Mouse (Mus musculus) intestine, embryonic 14.5 days (tissue): ENCODE results near the gene Jak1. TPM values are rescaled to one million over a fixed set of nuclear protein-coding genes. Genes with fewer than 3 reads are reported as not detected.

ENCODE experiments used
- ATAC-seq: fragments of 200-750 bp; cut with Nextera tagmentation; replicated peaks from 2 replicates; pipeline ENCODE4 v1.8.0; 2017; ENCODE audit warnings: low read depth, moderate number of reproducible peaks, moderate TSS enrichment, moderate library complexity; ENCODE audit not compliant: low FRiP score, low TSS enrichment
- DNase-seq: peaks from one replicate; pipeline ENCODE4 v3.0.0-alpha.2; 2018; ENCODE audit warnings: low spot score
- H3K27ac ChIP-seq: fragments of 300-500 bp; sonication (generic); 2 replicates; pipeline ENCODE4 v1.5.1; 2014; ENCODE audit warnings: low read depth, mild to moderate bottlenecking, control low read depth
- H3K27me3 ChIP-seq: fragments of 300-500 bp; sonication (generic); replicated peaks from 2 replicates; pipeline ENCODE4 v1.6.1; 2014; ENCODE audit warnings: low read length, control low read depth; ENCODE audit not compliant: control insufficient read depth, insufficient read depth
- H3K36me3 ChIP-seq: fragments of 300-500 bp; sonication (generic); 2 replicates; pipeline ENCODE4 v1.6.1; 2014; ENCODE audit warnings: low read length, control low read depth; ENCODE audit not compliant: control insufficient read depth, insufficient read depth
- H3K4me1 ChIP-seq: fragments of 300-500 bp; sonication (generic); replicated peaks from 2 replicates; pipeline ENCODE4 v1.6.1; 2014; ENCODE audit warnings: low read length, control low read depth, mixed read lengths; ENCODE audit not compliant: control insufficient read depth, insufficient read depth
- H3K4me2 ChIP-seq: fragments of 300-500 bp; sonication (generic); 2 replicates; pipeline ENCODE4 v1.6.1; 2014; ENCODE audit warnings: low read length
- H3K4me3 ChIP-seq: fragments of 300-500 bp; sonication (generic); 2 replicates; pipeline ENCODE4 v1.5.1; 2014; ENCODE audit warnings: low read depth, low read length, control low read depth, mixed read lengths
- H3K9ac ChIP-seq: fragments of 300-500 bp; sonication (generic); 2 replicates; pipeline ENCODE4 v1.6.1; 2014; ENCODE audit warnings: mild to moderate bottlenecking, low read length
- H3K9me3 ChIP-seq: fragments of 300-500 bp; sonication (generic); 2 replicates; pipeline ENCODE4 v1.6.1; 2016; ENCODE audit warnings: low read length, control low read depth; ENCODE audit not compliant: control insufficient read depth
- WGBS: fragments of 180-500 bp; shearing (Covaris S2); extraction: QIAGEN DNeasy Blood & Tissue Kit; methylation state at CpG from one replicate; pipeline ENCODE4 v1.1.7; 2014; 5-methylcytosine and 5-hydroxymethylcytosine counted together
- polyA plus RNA-seq: library from polyadenylated mRNA; unstranded; fragments of >200 nt; fragmentation: Nextera tagmentation; extraction: Ambion mirVana; gene quantifications from 2 replicates; pipeline ENCODE4 v1.2.1, GENCODE M21; 2014

Jak1 gene
- polyA plus RNA-seq, 1 experiment from 2014 or later: 83.2 TPM

DNA sequence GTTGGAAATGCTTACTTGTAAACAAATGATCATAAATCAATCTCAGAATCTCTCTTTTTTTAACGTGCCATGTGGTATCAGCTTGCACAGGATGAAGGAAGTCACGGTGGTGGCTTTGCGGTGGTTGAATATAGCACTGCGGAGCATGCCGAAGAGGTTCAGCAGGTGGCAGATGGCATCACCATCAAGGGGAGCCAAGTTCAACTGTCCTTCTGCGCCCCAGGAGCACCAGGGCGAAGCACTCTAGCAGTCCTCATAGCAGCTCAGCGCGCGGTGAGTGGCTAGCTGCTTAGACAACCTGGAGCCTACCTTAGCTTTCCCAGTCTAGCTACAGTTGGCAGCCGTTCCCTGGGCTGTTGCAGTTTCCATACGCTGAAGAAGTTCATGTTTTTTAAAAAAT is 158.0 kb downstream of the Jak1 start:
- H3K9ac ChIP-seq: no peak overlapping the region
- 0 out of 2 replicates have a peak, but pooled peaks cover 6% of the 10 kb centered on the region for H3K9me3 ChIP-seq
- H3K27me3 ChIP-seq: no peaks in the 10 kb centered on the region
- peaks cover 19% of the 10 kb centered on the region for H3K36me3 ChIP-seq
- ATAC-seq: no peak
- no peaks in the 10 kb centered on the region for H3K4me1 ChIP-seq
- DNase-seq: no peak
- WGBS: 85% methylated on average over 12 of the region's 12 CpGs
- H3K4me3 ChIP-seq: no peak overlapping the region
- H3K4me2 ChIP-seq: no peak overlapping the region
- H3K27ac ChIP-seq: no peak overlapping the region

Other genes starting within 250 kb of the Jak1 start
- gene Gm10577, start 244.6 kb downstream of the Jak1 start, polyA plus RNA-seq: not detected in 2 replicates
- gene Raver2, start 196.3 kb downstream of the Jak1 start, polyA plus RNA-seq: 13.5 and 15.0 TPM in 2 replicates
- gene Ak4, start 154.0 kb upstream of the Jak1 start, polyA plus RNA-seq: 9.5 and 11.1 TPM in 2 replicates
- 1.5 and 2.1 TPM in 2 replicates for gene Dnajc6, start 231.4 kb upstream of the Jak1 start, polyA plus RNA-seq